Mouse (Mus musculus): ENCODE measurements around the gene Ptprcap.

DNA sequence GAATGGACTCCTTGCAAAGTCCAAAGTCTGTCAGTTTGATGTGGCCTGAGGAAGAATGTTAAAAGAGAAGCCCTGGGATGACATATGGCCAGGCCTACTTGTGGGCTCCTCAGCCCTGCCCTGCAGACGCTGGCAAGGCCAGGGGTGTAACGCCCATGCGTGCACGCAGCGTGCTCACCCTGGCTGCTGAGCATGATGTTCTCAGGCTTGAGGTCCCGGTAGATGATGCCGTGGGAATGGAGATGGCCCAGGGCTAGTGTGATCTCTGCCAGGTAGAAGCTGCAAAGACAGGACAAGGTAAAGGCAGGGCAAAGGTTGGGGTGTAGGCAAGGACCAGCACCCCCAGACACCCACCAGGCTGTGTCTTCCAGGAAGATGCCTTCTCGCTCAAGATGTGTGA, 5.6 kb downstream of the Ptprcap start:
- TF ChIP-seq POLR2A (IDR thresholded peaks at IDR 0.05; ENCODE audit: extremely low read depth, insufficient read depth, low read length), result no peak
- TF ChIP-seq CTCF (IDR thresholded peaks at IDR 0.05; ENCODE audit: low read depth, low read length), result no peak

Data from liver, adult 2 months (tissue).